Mouse (Mus musculus) spleen, adult 10 weeks (tissue): ENCODE data around the gene Il17rb. TPM values are rescaled to one million over a fixed set of nuclear protein-coding genes. Genes with fewer than 3 reads are reported as not detected.

Experiments used
- polyA plus RNA-seq: library from polyadenylated mRNA; stranded (reverse); fragments of 350-450 nt; fragmentation: Illumina TruSeq; extraction: RNeasy Lipid Tissue Mini Kit (QIAGEN cat#74804); gene quantifications from one replicate; pipeline ENCODE4 v1.2.3, GENCODE M21; 2015; ENCODE audit warnings: low replicate concordance; ENCODE audit not compliant: insufficient read depth

Il17rb gene
- 2.7 TPM for polyA plus RNA-seq

GRCm38 (mm10) chr14:30008733-30009575, at the start of gene Il17rb, which contains the start of gene Chdh:
Il17rb (minus strand) TSS chr14:30008896.
Chdh (plus strand) TSS chr14:30009023.

GRCm38 (mm10) chr14:29978254-29979204, 30.2 kb downstream of the Il17rb start, which contains the start of gene Actr8:
Actr8 (plus strand) TSS chr14:29978337.

GRCm38 (mm10) chr14:29968075-29968821, 40.4 kb downstream of the Il17rb start, which contains the start of gene Selenok:
Selenok (plus strand) TSS chr14:29968308.

Other genes with a start within 250 kb of the Il17rb start
- 171 TPM for gene Selenok, start 40.6 kb downstream of the Il17rb start, polyA plus RNA-seq
- 42.4 TPM for gene Actr8, start 30.6 kb downstream of the Il17rb start, polyA plus RNA-seq
- 1.3 TPM for gene Chdh, start 127 bp upstream of the Il17rb start, polyA plus RNA-seq